Mouse (Mus musculus): ENCODE measurements around the gene Gm45140.
"Not testable (repeated sequence)": the region's sequence is repeated elsewhere in the genome, so short reads cannot be mapped to it uniquely, and the experiment has no call there.

Gm45140 gene

GRCm38 (mm10) chr6:87776663-87777062 lies 58.9 kb downstream of the Gm45140 start:
- DNase-seq (ENCODE audit: low read depth, low spot score) = no peak

- no peak for DNase-seq (ENCODE audit: low read depth, low spot score)
Observed at GRCm38 (mm10) chr6:87775588-87776245, 59.9 kb downstream of the Gm45140 start.

GRCm38 (mm10) chr6:87774909-87775308 lies 60.7 kb downstream of the Gm45140 start:
- no peak for DNase-seq (ENCODE audit: low read depth, low spot score)

- DNase-seq (ENCODE audit: low read depth, low spot score) = no peak
Observed at GRCm38 (mm10) chr6:87774466-87774865, 61.1 kb downstream of the Gm45140 start.

DNA sequence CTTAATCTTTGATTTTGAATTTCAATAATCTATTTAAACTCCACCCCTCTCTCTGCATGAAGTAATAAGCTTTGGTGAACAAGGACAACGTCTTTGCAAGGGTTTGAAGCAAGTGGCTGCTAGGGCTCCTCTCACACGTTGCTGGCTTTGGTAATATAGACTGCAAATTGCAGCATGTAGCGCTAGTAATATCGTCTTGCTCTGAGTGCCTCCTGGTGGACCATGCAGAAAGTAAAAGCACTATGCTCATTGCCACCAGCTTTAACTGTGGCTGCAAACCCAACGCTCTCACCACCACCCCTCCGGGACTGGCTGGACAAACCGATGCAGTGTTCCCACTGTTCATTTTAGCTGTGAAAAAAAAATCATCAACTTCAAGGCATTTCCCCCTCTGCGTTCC lies 65.0 kb downstream of the Gm45140 start:
- no peak for DNase-seq (ENCODE audit: low read depth, low spot score)

DNA sequence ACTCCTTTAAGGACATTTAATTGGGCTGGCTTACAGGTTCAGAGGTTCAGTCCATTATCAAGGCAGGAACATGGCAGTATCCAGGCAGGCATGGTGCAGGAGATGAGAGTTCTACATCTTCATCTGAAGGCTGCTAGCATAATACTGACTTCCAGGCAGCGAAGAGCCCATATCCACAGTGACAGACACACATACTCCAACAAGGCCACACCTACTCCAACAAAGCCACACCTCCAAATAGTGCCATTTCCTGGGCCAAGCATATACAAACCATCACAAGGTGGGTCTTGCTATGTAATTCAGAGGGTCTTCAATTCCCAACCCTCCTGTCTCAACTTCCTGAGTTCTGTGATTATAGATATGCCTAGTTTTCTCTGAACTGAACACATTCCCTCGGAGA lies 71.3 kb downstream of the Gm45140 start:
- not testable (repeated sequence) for DNase-seq (ENCODE audit: low read depth, low spot score)

DNA sequence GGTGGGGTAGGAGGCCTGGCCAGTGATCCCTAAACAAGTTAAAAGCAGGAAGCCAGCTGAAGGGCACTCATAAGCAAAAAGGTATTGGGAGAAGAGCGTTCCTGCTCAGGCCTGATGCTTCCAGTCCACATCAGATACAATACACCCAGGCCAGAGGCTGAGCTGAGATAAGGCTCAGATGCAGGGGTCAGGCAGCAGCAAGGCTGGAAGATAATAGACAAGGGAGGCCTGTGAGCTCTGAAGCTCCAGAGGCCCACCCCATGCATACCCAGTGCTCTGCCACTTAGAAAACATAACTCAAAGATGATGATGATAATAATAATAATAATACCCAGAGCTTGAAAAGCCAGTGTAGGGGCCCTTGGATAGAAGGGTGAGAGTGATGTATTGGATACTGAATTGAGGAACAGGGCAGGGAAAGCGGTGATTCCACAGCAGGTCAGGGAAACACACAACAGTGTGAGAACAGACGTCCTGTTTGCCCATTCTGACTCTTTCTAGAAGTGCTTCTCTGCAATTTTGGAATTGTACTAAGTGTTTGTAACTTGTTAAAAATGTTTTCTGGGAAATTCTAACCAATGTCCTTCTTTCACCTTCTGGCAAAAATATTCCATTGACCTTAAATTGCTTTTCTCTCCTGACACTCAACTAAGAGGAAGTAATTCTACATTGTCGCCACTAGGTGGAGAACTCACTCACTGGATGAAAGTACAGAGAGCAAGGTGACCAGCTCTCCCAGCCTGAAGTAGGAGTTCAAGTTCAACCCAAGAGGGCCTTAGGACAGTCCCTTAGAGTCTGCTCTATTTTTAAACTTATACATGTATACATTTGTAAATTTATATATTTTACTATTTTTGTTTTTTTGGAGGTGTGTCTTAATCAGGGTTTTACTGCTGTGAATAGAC lies 72.0 kb downstream of the Gm45140 start:
- peak; percentile 68 for DNase-seq (ENCODE audit: low read depth, low spot score)

DNA sequence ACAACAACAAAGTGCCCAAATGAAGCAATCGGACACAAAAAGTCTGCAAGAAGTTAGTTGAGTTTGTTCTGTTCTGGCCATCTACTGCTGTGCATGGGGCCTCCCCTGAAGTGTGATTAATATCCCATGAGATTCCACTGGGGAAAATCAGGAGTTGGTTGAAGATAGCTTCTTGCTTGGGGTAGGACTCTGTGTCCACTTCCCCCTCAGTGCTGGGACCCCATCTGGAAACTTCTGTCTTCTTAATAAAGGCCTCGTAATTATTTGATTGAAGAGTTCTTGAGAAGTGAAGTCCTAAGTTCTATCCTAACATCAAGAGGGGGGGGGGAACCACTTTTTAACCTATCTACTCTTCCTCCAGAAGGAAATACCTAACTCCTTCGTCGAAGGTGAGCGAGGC lies 73.4 kb downstream of the Gm45140 start:
- no peak for DNase-seq (ENCODE audit: low read depth, low spot score)

DNA sequence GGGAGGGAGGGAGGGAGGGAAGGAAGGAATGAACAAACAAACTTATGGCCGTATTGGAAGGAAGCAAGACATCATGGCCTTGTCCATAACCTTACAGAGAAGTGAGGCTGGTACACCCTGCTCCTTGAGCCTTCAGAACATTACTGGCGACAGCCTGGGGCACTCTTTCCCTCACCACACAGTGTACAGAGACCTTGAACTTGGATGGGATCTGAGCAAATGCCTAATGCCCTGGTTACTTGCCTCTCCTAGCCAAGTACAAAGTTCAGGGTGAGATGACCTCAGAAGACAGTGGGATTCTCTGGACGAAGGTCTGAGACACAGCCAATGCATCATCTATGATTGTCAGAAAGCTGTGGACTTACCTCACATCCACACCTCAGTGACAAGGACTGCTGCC lies 75.7 kb downstream of the Gm45140 start:
- DNase-seq (ENCODE audit: low read depth, low spot score) = no peak

- DNase-seq (ENCODE audit: low read depth, low spot score) = no peak
Observed at GRCm38 (mm10) chr6:87759404-87759803, 76.2 kb downstream of the Gm45140 start.

- DNase-seq (ENCODE audit: low read depth, low spot score) = no peak
Observed at GRCm38 (mm10) chr6:87756896-87757295, 78.7 kb downstream of the Gm45140 start.

- no peak for DNase-seq (ENCODE audit: low read depth, low spot score)
Observed at GRCm38 (mm10) chr6:87755196-87755595, 80.4 kb downstream of the Gm45140 start.

GRCm38 (mm10) chr6:87751574-87751973 lies 84.0 kb downstream of the Gm45140 start:
- DNase-seq (ENCODE audit: low read depth, low spot score) = no peak

DNA sequence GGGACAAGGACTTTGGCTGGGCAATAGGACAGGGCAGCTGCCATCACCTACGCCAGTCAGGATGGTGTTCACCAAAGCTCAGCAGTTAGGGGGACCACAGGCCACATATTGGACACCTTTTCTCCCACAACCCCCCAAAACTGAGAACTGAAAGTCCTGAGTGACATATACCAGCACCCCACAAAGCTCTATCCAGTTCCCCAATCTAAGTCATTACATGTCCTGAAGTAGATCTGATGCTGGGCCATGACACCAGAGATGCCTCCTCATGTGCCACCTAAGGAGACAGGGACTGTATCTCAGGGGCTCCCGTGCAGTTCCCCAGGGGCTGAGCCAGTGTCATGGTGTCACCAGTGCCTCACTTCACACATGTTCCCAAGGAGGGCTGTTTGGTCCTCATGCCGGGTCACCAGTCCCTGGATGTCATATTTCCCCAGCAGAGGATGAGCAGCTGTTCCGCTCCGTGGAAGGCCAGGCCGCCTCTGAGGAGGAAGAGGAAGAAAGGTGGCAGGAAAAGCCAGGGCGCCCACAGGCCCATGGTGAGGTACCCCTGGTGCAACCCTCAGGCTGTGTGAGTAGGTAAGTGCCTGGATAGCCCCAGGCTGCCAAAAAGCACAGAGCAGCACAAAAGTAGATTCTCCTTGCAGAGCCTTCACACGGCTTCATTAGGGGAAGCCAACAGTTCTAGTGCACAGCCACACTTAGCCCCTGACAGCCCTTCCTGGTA lies 85.2 kb downstream of the Gm45140 start:
- DNase-seq (ENCODE audit: low read depth, low spot score) = no peak

DNA sequence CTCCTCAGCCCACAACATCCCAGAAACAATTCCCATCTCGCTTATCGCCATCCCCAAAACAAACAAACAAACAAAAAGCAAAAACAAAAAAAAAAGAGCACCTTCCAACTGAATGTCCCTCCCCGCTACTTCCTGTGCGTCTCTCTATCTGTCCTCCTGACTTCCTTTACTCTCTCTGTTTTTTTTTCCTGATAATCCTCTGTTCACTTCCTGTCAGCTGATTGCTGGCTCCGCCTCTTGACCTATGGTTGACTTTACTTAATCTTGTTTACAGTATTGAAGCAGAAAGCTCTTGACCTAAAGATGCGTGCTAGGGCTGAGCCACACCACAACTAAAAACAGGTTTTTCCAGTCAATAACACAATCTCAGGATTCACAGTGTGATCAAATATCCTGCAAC lies 87.1 kb downstream of the Gm45140 start:
- DNase-seq (ENCODE audit: low read depth, low spot score) = peak; percentile 36

GRCm38 (mm10) chr6:87748078-87748477 lies 87.5 kb downstream of the Gm45140 start:
- DNase-seq (ENCODE audit: low read depth, low spot score) = no peak

DNA sequence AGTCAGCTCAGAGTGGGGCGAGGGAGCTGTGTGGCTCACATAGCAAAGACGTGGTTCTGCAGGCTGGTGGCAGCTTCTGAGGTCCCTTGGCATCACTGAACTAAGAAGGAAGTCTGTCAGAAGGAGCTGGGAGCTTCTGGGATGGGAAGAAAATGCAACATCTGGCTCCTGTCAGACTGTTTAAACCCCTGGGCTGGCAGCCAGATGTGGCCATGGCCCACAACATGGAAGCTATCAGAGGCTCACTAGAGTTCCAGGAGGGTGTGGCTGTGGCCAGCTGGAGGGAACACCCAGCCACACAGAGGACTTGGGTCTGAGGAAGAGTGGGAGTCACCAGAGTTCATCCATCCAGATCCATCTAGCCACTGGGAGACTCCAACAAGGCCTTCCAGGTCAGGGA lies 88.7 kb downstream of the Gm45140 start:
- DNase-seq (ENCODE audit: low read depth, low spot score) = no peak

- DNase-seq (ENCODE audit: low read depth, low spot score) = no peak
Observed at GRCm38 (mm10) chr6:87746059-87746458, 89.5 kb downstream of the Gm45140 start.

DNA sequence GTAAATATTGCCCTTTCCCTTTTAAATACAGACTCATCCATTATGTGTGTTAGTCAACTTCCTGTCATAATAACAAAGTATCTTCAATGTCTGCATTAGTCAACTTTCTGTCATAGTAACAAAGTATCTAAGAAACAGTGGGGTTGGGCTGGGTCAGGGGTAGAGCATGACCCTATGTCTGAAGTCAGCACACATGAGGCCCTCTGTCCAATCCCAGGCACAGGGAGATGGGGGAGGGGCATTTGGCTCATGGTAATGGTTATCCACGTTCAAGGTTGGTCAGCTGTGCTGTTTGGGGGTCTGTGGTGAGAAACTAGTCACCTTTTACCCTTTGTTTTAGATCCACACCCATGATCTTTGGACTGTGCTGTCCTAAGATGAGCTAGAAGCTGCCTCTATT lies 90.3 kb downstream of the Gm45140 start:
- no peak for DNase-seq (ENCODE audit: low read depth, low spot score)

GRCm38 (mm10) chr6:87744632-87745031 lies 91.0 kb downstream of the Gm45140 start:
- DNase-seq (ENCODE audit: low read depth, low spot score) = no peak

GRCm38 (mm10) chr6:87743281-87743680 lies 92.3 kb downstream of the Gm45140 start:
- DNase-seq (ENCODE audit: low read depth, low spot score) = no peak

DNA sequence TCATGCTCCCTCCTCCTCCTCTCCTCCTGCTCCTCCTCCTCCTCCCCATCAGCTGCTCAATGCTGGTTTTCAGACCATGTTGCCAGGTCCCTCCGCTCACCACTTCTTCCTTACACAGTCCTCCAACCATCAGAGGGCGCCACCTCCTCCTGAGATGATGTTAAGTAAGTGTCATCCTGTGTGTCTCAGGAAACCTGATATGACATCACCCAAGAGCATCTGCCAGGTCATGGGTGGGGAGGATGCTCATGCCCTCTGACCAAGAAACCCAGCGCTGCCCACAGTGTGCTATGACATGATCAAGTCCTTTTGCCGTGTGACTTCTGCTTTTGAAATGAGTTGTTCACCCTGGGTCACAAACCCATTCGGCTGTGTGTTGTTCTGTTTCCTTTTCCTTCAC lies 92.8 kb downstream of the Gm45140 start:
- peak; percentile 88 for DNase-seq (ENCODE audit: low read depth, low spot score)
